Comparison of ENCODE assay signal across 31 mouse cellular contexts in the genomic region with DNA sequence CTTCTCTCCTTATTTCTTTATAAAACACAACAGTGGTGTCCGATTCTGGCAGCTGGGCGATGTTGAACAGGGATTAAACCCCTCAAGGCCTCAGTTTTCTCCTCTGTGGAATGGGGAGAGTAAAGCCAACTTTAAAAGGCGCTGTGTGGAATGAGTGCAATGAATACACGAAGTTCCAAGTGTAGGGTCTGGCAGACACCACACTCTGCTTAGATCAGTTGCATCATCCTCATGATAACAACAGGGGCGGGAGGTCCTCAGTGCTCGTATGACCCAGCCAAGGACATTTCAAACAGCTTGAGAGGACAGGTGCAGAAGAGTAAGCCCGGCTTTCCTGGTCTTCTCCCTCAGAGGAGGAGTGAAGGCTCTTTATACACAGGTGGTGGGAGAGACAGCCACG. TPM values are rescaled to one million over a fixed set of nuclear protein-coding genes. Genes with fewer than 3 reads are reported as not detected.
DNase-seq lines count a peak whose midpoint lies in the region; ATAC-seq and TF ChIP-seq lines count a peak whose summit lies in the region.
"Had no signal": no experiment of that assay in that cellular context is flagged by ENCODE, and none has a peak within 500 bp of the region (broad histone marks: within the 10 kb centered on the region; RNA-seq: fewer than 3 reads in every experiment).

No protein-coding gene starts in this region.

- H3K9me3 ChIP-seq in liver, postnatal 0 days (ENCODE audit: low read length), result no peaks in the 10 kb centered on the region
- H3K9me3 ChIP-seq in midbrain, embryonic 11.5 days (ENCODE audit: control insufficient read depth, low read length), result no peaks in the 10 kb centered on the region
- no peaks in the 10 kb centered on the region for H3K9me3 ChIP-seq in midbrain, embryonic 13.5 days
- H3K9me3 ChIP-seq: embryonic facial prominence, embryonic 13.5 days; embryonic facial prominence, embryonic 15.5 days; forebrain, embryonic 10.5 days; forebrain, embryonic 12.5 days had no signal

- H3K79me2 ChIP-seq in liver, adult 2 months (ENCODE audit: control insufficient read depth, insufficient read depth, low read length), result no peaks in the 10 kb centered on the region

- no peak for TF ChIP-seq CTCF in liver, adult 2 months (IDR thresholded peaks at IDR 0.05; ENCODE audit: low read depth, low read length)
- TF ChIP-seq CTCF in liver, postnatal 0 days (IDR thresholded peaks at IDR 0.05; ENCODE audit: low read depth), result no peak

- no peaks in the 10 kb centered on the region for H3K36me3 ChIP-seq in liver, adult 2 months (ENCODE audit: control insufficient read depth, insufficient read depth, low read length)
- H3K36me3 ChIP-seq in liver, postnatal 0 days (replicated peaks; ENCODE audit: insufficient read depth, low read length), result no peaks in the 10 kb centered on the region
- H3K36me3 ChIP-seq in midbrain, embryonic 11.5 days (ENCODE audit: control insufficient read depth, insufficient read depth, low read length), result no peaks in the 10 kb centered on the region
- no peaks in the 10 kb centered on the region for H3K36me3 ChIP-seq in midbrain, embryonic 13.5 days
- H3K36me3 ChIP-seq: embryonic facial prominence, embryonic 13.5 days; embryonic facial prominence, embryonic 15.5 days; forebrain, embryonic 10.5 days; forebrain, embryonic 12.5 days; G1E had no signal

- intact Hi-C loops in heart, postnatal 10 days (cut with DNase I), result no loop called here

- no peaks in the 10 kb centered on the region for H3K27me3 ChIP-seq in liver, adult 2 months (ENCODE audit: control insufficient read depth, insufficient read depth, low read length)
- H3K27me3 ChIP-seq in liver, postnatal 0 days (ENCODE audit: insufficient read depth, low read length), result no peaks in the 10 kb centered on the region
- H3K27me3 ChIP-seq in midbrain, embryonic 11.5 days (ENCODE audit: control insufficient read depth, insufficient read depth, low read length), result no peaks in the 10 kb centered on the region
- H3K27me3 ChIP-seq in midbrain, embryonic 13.5 days, result no peaks in the 10 kb centered on the region
- H3K27me3 ChIP-seq: CH12.LX; embryonic facial prominence, embryonic 13.5 days; embryonic facial prominence, embryonic 15.5 days; forebrain, embryonic 12.5 days; Patski had no signal

- no peak overlapping the region for H3K4me2 ChIP-seq in liver, postnatal 0 days (ENCODE audit: low read depth, low read length)
- H3K4me2 ChIP-seq in midbrain, embryonic 11.5 days, result no peak overlapping the region
- no peak overlapping the region for H3K4me2 ChIP-seq in midbrain, embryonic 13.5 days (replicated peaks)
- H3K4me2 ChIP-seq: embryonic facial prominence, embryonic 15.5 days; forebrain, embryonic 12.5 days had no signal

- WGBS in liver, adult 2 months, result 61% methylated on average over 8 of the region's 8 CpGs
- 64% methylated on average over 8 of the region's 8 CpGs for WGBS in liver, postnatal 0 days (ENCODE audit: insufficient replicate concordance)
- 85% methylated on average over 8 of the region's 8 CpGs for WGBS in midbrain, embryonic 11.5 days
- WGBS in midbrain, embryonic 13.5 days, result 90% methylated on average over 8 of the region's 8 CpGs

- no peak for TF ChIP-seq POLR2A in liver, adult 2 months (IDR thresholded peaks at IDR 0.05; ENCODE audit: extremely low read depth, insufficient read depth, low read length)

- TF ChIP-seq EP300 in liver, postnatal 0 days (IDR thresholded peaks at IDR 0.05; ENCODE audit: low read depth), result no peak

- H3K27ac ChIP-seq in liver, adult 2 months (replicated peaks; ENCODE audit: insufficient read depth, low read depth, low read length), result no peak overlapping the region
- H3K27ac ChIP-seq in liver, postnatal 0 days (ENCODE audit: low read depth), result no peak overlapping the region
- H3K27ac ChIP-seq in midbrain, embryonic 11.5 days (ENCODE audit: low read depth, low read length), result no peak overlapping the region
- H3K27ac ChIP-seq in midbrain, embryonic 13.5 days, result no peak overlapping the region
- H3K27ac ChIP-seq: embryonic facial prominence, embryonic 13.5 days; embryonic facial prominence, embryonic 15.5 days; forebrain, embryonic 10.5 days; forebrain, embryonic 12.5 days had no signal

- peak; percentile 81 for DNase-seq in heart, adult 11 months
- DNase-seq in heart, postnatal 10 days, result no peak
- DNase-seq in liver, adult 2 months (ENCODE audit: extremely low read depth, low read depth, low spot score), result peak; percentile 56
- DNase-seq in liver, postnatal 0 days, result no peak
- DNase-seq in midbrain, embryonic 11.5 days (ENCODE audit: low spot score, missing footprints), result peak; percentile 75
- DNase-seq: adrenal gland, adult 8-10 months; B cell, adult 2 months; cerebellum, adult 11 months; cerebellum, adult 18-20 months; cerebellum, adult 8-10 months; cerebellum, adult 9-11 months; cerebellum, postnatal 14 days; cerebellum, postnatal 36 days had no signal

- peaks cover 11% of the 10 kb centered on the region for H3K4me1 ChIP-seq in liver, adult 2 months (ENCODE audit: control insufficient read depth, insufficient read depth, low read length)
- H3K4me1 ChIP-seq in liver, postnatal 0 days (ENCODE audit: insufficient read depth), result peaks cover 3% of the 10 kb centered on the region
- no peaks in the 10 kb centered on the region for H3K4me1 ChIP-seq in midbrain, embryonic 11.5 days (ENCODE audit: control insufficient read depth, insufficient read depth, low read length)
- 0 out of 2 replicates have a peak, but pooled peaks cover 7% of the 10 kb centered on the region for H3K4me1 ChIP-seq in midbrain, embryonic 13.5 days (replicated peaks)

- H3K9ac ChIP-seq in liver, adult 2 months (ENCODE audit: low read depth, low read length), result no peak overlapping the region
- H3K9ac ChIP-seq in liver, postnatal 0 days (replicated peaks), result no peak overlapping the region
- no peak overlapping the region for H3K9ac ChIP-seq in midbrain, embryonic 11.5 days (ENCODE audit: low read length)
- no peak overlapping the region for H3K9ac ChIP-seq in midbrain, embryonic 13.5 days (replicated peaks)
- H3K9ac ChIP-seq: embryonic facial prominence, embryonic 13.5 days; embryonic facial prominence, embryonic 15.5 days; forebrain, embryonic 12.5 days had no signal

- ATAC-seq in liver, postnatal 0 days, result no peak
- peak; percentile 38; the same call in 1 of the 2 replicates for ATAC-seq in midbrain, embryonic 11.5 days (ENCODE audit: low FRiP score)
- no peak for ATAC-seq in midbrain, embryonic 13.5 days
- ATAC-seq: activated CD4-positive, CD25-positive, alpha-beta regulatory T cell, adult 4 months; CD4-positive, CD25-positive, alpha-beta regulatory T cell, adult 4 months; forebrain, embryonic 14.5 days; forebrain, embryonic 16.5 days; Patski had no signal

- H3K4me3 ChIP-seq in liver, adult 2 months (ENCODE audit: insufficient read depth, low read depth, low read length), result no peak overlapping the region
- no peak overlapping the region for H3K4me3 ChIP-seq in liver, postnatal 0 days (ENCODE audit: low read depth, low read length)
- H3K4me3 ChIP-seq in midbrain, embryonic 11.5 days (ENCODE audit: low read depth, low read length), result no peak overlapping the region
- H3K4me3 ChIP-seq in midbrain, embryonic 13.5 days (replicated peaks), result no peak overlapping the region
- H3K4me3 ChIP-seq: embryonic facial prominence, embryonic 13.5 days; embryonic facial prominence, embryonic 15.5 days; erythroblast, embryonic 14.5 days; forebrain, embryonic 10.5 days; forebrain, embryonic 12.5 days had no signal

RNA-seq across cellular contexts. Expression of a gene that starts 26.2 kb away (rescaled TPM):
- total RNA-seq in heart, postnatal 10 days (2021), result not detected
- not detected in 2 replicates for total RNA-seq in liver, adult 2 months (2014; rRNA removed)
- polyA plus RNA-seq in liver, adult 2 months (2012; rRNA removed), result not detected in 2 replicates
- polyA plus RNA-seq in liver, postnatal 0 days (2015; fragmentation: Nextera tagmentation; extraction: Ambion mirVana), result 0.59 TPM in 1 of 2 replicates, not detected in the other
- not detected in 2 replicates for polyA plus RNA-seq in midbrain, embryonic 11.5 days (2014; fragmentation: Nextera tagmentation; extraction: Ambion mirVana)
- not detected in 2 replicates for polyA plus RNA-seq in midbrain, embryonic 13.5 days (2015; fragmentation: Nextera tagmentation; extraction: Ambion mirVana)
- total RNA-seq: adrenal gland, adult 18-20 months; adrenal gland, adult 8-10 months; adrenal gland, postnatal 14 days; adrenal gland, postnatal 4 days; CH12.LX; common myeloid progenitor, adult 5-6 weeks had no signal
- polyA plus RNA-seq: embryonic facial prominence, embryonic 11.5 days; embryonic facial prominence, embryonic 13.5 days; embryonic facial prominence, embryonic 15.5 days; erythroblast, embryonic 14.5 days; forebrain, embryonic 10.5 days; forebrain, embryonic 12.5 days; forebrain, embryonic 14.5 days; forebrain, embryonic 16.5 days; G1E; Patski had no signal

Comparison
In these comparisons a context has a peak if more than half of its experiments do, and no peak if none do; other contexts are left out.
1. DNase-seq: peak in heart, adult 11 months (single experiment), liver, adult 2 months (single experiment) and midbrain, embryonic 11.5 days (single experiment); none in heart, postnatal 10 days (0 of 2) and liver, postnatal 0 days (single experiment).